Mouse (Mus musculus) C2C12 (cell line): ENCODE measurements around the gene Myod1. TPM values are rescaled to one million over a fixed set of nuclear protein-coding genes. Genes with fewer than 3 reads are reported as not detected.

Experiments used
- H3K27me3 ChIP-seq: one replicate; pipeline ENCODE4 v1.6.1; 2011; ENCODE audit not compliant: control insufficient read depth, insufficient read depth, insufficient read length
- H3K36me3 ChIP-seq: one replicate; pipeline ENCODE4 v1.6.1; 2011; ENCODE audit not compliant: control insufficient read depth, insufficient read depth
- H3K4me3 ChIP-seq: one replicate; pipeline ENCODE4 v1.5.1; 2011; ENCODE audit warnings: mild to moderate bottlenecking, control low read depth; ENCODE audit not compliant: poor library complexity, insufficient read depth, severe bottlenecking
- H3K79me2 ChIP-seq: one replicate; pipeline ENCODE4 v1.6.1; 2011; ENCODE audit not compliant: control insufficient read depth, insufficient read depth
- H3K79me3 ChIP-seq: one replicate; pipeline ENCODE4 v1.6.1; 2011; ENCODE audit warnings: low read depth, control low read depth
- H3ac ChIP-seq: one replicate; pipeline ENCODE3; 2011; ENCODE audit warnings: low read depth; ENCODE audit not compliant: control insufficient read depth, insufficient read length
- CEBPB ChIP-seq: IDR thresholded peaks from one replicate; pipeline ENCODE4 v1.6.1; 2011; ENCODE audit warnings: low read depth, mild to moderate bottlenecking, control low read depth, moderate library complexity
- CTCF ChIP-seq: IDR thresholded peaks from one replicate; pipeline ENCODE4 v1.5.1; 2011; ENCODE audit not compliant: control insufficient read depth, insufficient read depth, insufficient read length
- FOSL1 ChIP-seq: IDR thresholded peaks from one replicate; pipeline ENCODE4 v1.8.0; 2011; ENCODE audit warnings: mild to moderate bottlenecking, low read length; ENCODE audit not compliant: poor library complexity, insufficient read depth, severe bottlenecking
- MAX ChIP-seq: IDR thresholded peaks from one replicate; pipeline ENCODE4 v1.6.1; 2011; ENCODE audit warnings: mild to moderate bottlenecking, control low read depth
- MYOD1 ChIP-seq: IDR thresholded peaks from one replicate; pipeline ENCODE4 v1.6.1; 2011; ENCODE audit warnings: low read depth; ENCODE audit not compliant: control insufficient read depth, insufficient read length
- MYOG ChIP-seq: IDR thresholded peaks from one replicate; pipeline ENCODE4 v1.6.1; 2011; ENCODE audit not compliant: control insufficient read depth, insufficient read length; ENCODE audit errors: extremely low read depth
- USF1 ChIP-seq: IDR thresholded peaks from one replicate; pipeline ENCODE4 v1.6.1; 2011; ENCODE audit warnings: low read depth, mild to moderate bottlenecking, control low read depth, moderate library complexity
- polyA plus RNA-seq: library from polyadenylated mRNA; unstranded; fragments of >200 nt; fragmentation: generic; extraction: Trizol; gene quantifications from one replicate; pipeline ENCODE4 v1.2.1, GENCODE M21; 2012; ENCODE audit warnings: missing spikeins

The Myod1 gene
- polyA plus RNA-seq, 1 experiment = 278 TPM

DNA sequence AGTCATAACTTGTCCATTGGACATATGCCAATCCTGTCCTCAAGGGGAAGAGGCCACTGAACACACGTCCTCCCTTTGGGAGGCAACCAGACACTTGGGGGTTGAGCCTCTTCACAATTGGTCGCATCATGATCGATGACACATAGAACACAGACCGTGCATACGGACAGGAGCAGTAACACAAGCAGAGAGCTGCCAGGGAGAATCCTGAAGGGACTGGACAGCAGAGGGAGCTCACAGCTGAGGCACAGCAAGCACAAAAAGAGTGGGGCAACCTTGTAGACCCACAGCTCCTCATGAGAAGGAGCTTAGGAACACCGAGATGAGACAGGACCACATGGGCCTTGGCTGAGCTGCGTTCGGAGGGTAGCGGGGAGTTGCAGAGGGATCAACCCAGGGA, 4.4 kb downstream of the Myod1 start:
- H3K79me2 ChIP-seq = no peaks in the 10 kb centered on the region
- H3K79me3 ChIP-seq = peaks cover 1% of the 10 kb centered on the region
- H3K27me3 ChIP-seq = no peaks in the 10 kb centered on the region
- H3K36me3 ChIP-seq = no peaks in the 10 kb centered on the region
- no peak overlapping the region for H3K4me3 ChIP-seq
- TF ChIP-seq USF1 (no peak), CTCF (peak; percentile 47)
- no peak overlapping the region for H3ac ChIP-seq

- Histone ChIP-seq H3K36me3 (no peaks in the 10 kb centered on the region), H3K79me2 (no peaks in the 10 kb centered on the region), H3ac (no peak overlapping the region), H3K79me3 (no peaks in the 10 kb centered on the region), H3K4me3 (no peak overlapping the region), H3K27me3 (peaks cover 6% of the 10 kb centered on the region)
- TF ChIP-seq USF1 = no peak
These were observed 11.2 kb downstream of the Myod1 start for GRCm38 (mm10) chr7:46387430-46387829.

DNA sequence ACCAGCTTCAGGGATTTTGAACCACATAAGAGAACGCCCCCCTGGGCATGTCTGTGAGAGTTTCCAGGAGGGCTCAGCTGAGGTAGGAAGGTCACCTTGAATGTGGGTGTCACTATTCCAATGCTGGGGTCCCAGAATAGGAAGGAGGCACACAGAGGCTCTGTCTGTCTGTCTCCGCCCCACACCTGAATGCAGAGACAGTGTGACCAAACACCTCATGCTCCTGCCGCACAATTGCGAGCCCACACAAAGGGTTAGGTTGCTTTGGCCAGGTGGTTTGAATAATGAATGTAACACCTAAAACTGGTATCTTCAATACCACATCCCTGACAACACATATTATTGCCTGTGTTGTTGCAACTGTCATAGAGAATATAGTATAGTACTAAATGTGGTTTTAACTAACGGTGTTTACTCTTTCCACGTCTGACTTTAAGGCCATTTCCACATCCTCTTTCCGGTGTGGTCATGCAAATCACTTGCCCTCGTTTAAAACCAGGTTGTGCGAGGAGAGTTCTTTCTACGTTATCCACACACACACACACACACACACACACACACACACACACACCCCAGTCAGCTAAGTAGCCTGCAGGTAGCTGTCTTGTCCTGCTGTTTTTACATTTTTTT, 13.3 kb downstream of the Myod1 start:
- Histone ChIP-seq H3K4me3 (no peak overlapping the region), H3K79me2 (no peaks in the 10 kb centered on the region), H3K36me3 (no peaks in the 10 kb centered on the region), H3ac (no peak overlapping the region), H3K27me3 (peaks cover 11% of the 10 kb centered on the region), H3K79me3 (no peaks in the 10 kb centered on the region)
- TF ChIP-seq USF1 (no peak), MYOD1 (no peak), FOSL1 (no peak)

DNA sequence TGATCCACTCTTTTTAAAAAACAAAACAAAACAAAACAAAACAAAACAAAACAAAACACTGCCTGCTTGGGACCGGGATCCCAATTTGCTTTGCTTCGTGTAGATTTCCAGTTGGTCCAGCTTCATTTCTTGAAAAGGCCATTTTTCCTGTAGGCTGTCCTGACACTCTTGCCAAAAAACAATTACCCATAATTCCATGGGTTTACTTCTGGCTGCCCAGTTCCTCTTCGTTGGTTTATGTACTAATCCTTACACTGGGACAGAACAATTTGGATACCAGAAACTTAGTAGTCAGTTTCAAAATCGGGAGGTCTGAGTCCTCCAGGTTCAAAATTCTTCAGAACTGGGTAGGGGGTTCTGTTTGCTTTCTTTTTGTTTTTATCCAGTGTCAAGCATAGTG, 14.0 kb downstream of the Myod1 start:
- Histone ChIP-seq H3K4me3 (no peak overlapping the region), H3K79me3 (no peaks in the 10 kb centered on the region), H3K27me3 (peaks cover 17% of the 10 kb centered on the region), H3K79me2 (no peaks in the 10 kb centered on the region), H3K36me3 (no peaks in the 10 kb centered on the region), H3ac (no peak overlapping the region)
- TF ChIP-seq USF1 (no peak), MAX (no peak), FOSL1 (no peak), MYOD1 (no peak), MYOG (no peak), CTCF (no peak), CEBPB (no peak)

DNA sequence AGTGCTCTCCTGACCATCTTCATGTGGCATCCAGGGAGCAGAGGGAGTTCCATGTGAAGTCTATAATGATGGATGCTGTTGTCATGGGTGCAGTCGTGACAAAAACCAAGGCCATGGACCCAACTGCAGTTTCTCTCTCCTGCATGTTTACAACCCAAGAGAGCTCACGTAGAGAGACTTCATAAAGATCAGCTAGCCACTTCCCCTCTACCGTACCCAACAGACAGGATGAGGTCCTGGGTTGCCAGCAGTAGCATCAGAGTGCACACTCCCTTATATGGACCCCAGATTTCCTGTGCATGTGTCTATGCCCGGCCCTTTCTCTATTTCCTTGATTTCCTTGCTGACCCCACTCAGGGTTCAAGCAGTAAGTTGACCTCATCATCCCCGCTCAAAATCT, 15.4 kb downstream of the Myod1 start:
- H3K79me2 ChIP-seq = no peaks in the 10 kb centered on the region
- H3K4me3 ChIP-seq = no peak overlapping the region
- H3K36me3 ChIP-seq = no peaks in the 10 kb centered on the region
- TF ChIP-seq MAX = no peak
- no peak for TF ChIP-seq CTCF
- TF ChIP-seq FOSL1 = no peak
- TF ChIP-seq MYOG = no peak
- no peak overlapping the region for H3ac ChIP-seq
- H3K79me3 ChIP-seq = no peaks in the 10 kb centered on the region
- H3K27me3 ChIP-seq = peaks cover 30% of the 10 kb centered on the region

GRCm38 (mm10) chr7:46393116-46393515, 16.8 kb downstream of the Myod1 start:
- Histone ChIP-seq H3K4me3 (no peak overlapping the region), H3K36me3 (no peaks in the 10 kb centered on the region), H3K79me3 (no peaks in the 10 kb centered on the region), H3K27me3 (peaks cover 38% of the 10 kb centered on the region), H3ac (no peak overlapping the region), H3K79me2 (no peaks in the 10 kb centered on the region)
- TF ChIP-seq FOSL1 (no peak), MYOG (no peak), MAX (no peak), USF1 (no peak), CEBPB (no peak), MYOD1 (no peak), CTCF (peak; percentile 78)
